Mouse (Mus musculus): ENCODE results near the gene Hdgfl2. TPM values are rescaled to one million over a fixed set of nuclear protein-coding genes. Genes with fewer than 3 reads are reported as not detected.

Gene Hdgfl2
- polyA plus RNA-seq, 1 experiment from 2014 or later = 121 TPM

DNA sequence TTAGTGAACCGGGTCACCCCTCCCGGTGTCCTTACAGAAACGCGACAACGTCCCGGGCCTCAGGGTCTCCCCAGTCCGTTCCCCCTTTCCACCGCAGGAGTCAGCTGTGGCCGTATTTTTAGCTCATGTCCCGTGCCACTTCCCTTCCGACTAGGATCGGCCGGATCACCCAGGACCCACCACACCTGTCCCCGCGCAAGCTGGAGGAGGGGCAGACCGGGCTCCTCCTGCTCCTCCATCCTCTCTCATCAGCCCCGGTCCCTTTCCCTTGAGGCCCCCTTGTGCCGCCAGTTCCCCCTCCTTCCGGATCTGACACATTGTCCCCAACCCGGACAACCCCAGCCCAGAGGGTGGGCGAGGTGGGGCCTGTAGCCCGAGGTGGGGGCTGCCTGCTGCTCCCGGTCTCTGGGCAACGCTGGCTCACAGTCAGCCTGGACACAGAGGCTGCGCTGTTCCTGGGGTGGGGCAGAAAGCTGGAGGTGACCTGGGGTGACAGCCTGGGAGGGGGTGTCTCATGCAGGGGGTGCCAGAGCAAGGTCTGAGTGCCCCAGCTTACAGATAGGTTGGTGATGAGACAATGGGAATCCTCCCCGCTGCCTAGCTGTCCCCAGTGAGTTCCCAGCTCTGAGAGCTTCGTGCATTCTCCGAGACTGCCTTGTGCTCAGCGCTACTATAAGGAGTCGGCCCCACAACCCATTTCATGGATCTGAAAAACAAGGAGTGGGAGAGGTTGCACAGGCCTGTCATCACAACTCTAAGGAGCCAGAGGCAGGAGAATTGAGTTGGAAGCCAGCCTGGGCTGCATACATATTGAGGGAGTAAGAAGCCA is 69.6 kb downstream of the Hdgfl2 start:
- Histone ChIP-seq H3K9ac (ENCODE audit: low read length) (peak overlapping the region; percentile 52), H3K4me3 (ENCODE audit: low read depth, low read length) (peak overlapping the region; percentile 15), H3K36me3 (ENCODE audit: control insufficient read depth, insufficient read depth, low read length) (no peaks in the 10 kb centered on the region), H3K27ac (ENCODE audit: low read depth, low read length) (no peak overlapping the region), H3K4me2 (peak overlapping the region; percentile 43), H3K27me3 (ENCODE audit: control insufficient read depth, insufficient read depth, low read length) (peaks cover 20% of the 10 kb centered on the region), H3K4me1 (ENCODE audit: control insufficient read depth, insufficient read depth, low read length) (peaks cover 7% of the 10 kb centered on the region), H3K9me3 (ENCODE audit: control insufficient read depth, low read length) (no peaks in the 10 kb centered on the region)
- DNase-seq (ENCODE audit: low spot score, missing footprints) (peak; percentile 88), ATAC-seq (ENCODE audit: low FRiP score) (peak; percentile 35; the same call in 1 of the 2 replicates)
- 2% methylated on average over 30 of the region's 30 CpGs for WGBS

DNA sequence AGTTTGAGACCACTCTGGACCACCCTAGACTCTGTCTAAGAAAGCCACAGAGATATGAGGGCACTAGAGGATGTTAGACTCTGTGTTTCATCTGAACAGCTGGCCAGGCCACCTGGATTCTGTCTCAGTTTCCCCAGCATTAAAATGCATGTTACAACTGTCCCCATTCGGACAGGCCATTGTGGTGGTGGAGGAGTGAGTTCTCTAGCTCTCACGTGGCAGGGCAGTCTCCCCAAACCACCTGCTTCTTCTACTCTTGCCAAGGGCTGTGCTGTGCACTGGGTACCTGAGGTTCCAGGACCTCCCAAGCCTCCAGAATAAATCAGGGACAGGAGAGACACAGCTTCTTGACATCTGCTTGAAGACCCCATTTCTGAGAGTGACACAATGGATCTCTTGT is 70.5 kb downstream of the Hdgfl2 start:
- H3K4me3 ChIP-seq (ENCODE audit: low read depth, low read length) = no peak overlapping the region
- H3K4me2 ChIP-seq = no peak overlapping the region
- H3K4me1 ChIP-seq (ENCODE audit: control insufficient read depth, insufficient read depth, low read length) = peaks cover 7% of the 10 kb centered on the region
- H3K27ac ChIP-seq (ENCODE audit: low read depth, low read length) = no peak overlapping the region
- no peak overlapping the region for H3K9ac ChIP-seq (ENCODE audit: low read length)
- DNase-seq (ENCODE audit: low spot score, missing footprints) = no peak
- H3K36me3 ChIP-seq (ENCODE audit: control insufficient read depth, insufficient read depth, low read length) = no peaks in the 10 kb centered on the region
- peaks cover 20% of the 10 kb centered on the region for H3K27me3 ChIP-seq (ENCODE audit: control insufficient read depth, insufficient read depth, low read length)
- H3K9me3 ChIP-seq (ENCODE audit: control insufficient read depth, low read length) = no peaks in the 10 kb centered on the region
- ATAC-seq (ENCODE audit: low FRiP score) = no peak
- WGBS = 43% methylated on average over 2 of the region's 2 CpGs

Other genes with a start within 250 kb of the Hdgfl2 start
- gene Zfp119a, start 200.7 kb upstream of the Hdgfl2 start, polyA plus RNA-seq (2014; fragmentation: Nextera tagmentation; extraction: Ambion mirVana) = 9.2 TPM in 2 replicates
- gene Zfp959, start 187.5 kb upstream of the Hdgfl2 start, polyA plus RNA-seq (2014; fragmentation: Nextera tagmentation; extraction: Ambion mirVana) = 12.9 and 14.0 TPM in 2 replicates
- gene Zfp119b, start 130.1 kb upstream of the Hdgfl2 start, polyA plus RNA-seq (2014; fragmentation: Nextera tagmentation; extraction: Ambion mirVana) = 6.3 and 6.7 TPM in 2 replicates
- gene Ebi3, start 127.0 kb upstream of the Hdgfl2 start, polyA plus RNA-seq (2014; fragmentation: Nextera tagmentation; extraction: Ambion mirVana) = 2.1 and 2.7 TPM in 2 replicates
- 21.3 and 24.4 TPM in 2 replicates for gene Yju2, start 120.5 kb upstream of the Hdgfl2 start, polyA plus RNA-seq (2014; fragmentation: Nextera tagmentation; extraction: Ambion mirVana)
- 81.9 and 89.1 TPM in 2 replicates for gene Shd, start 109.2 kb upstream of the Hdgfl2 start, polyA plus RNA-seq (2014; fragmentation: Nextera tagmentation; extraction: Ambion mirVana)
- 61.2 and 65.6 TPM in 2 replicates for gene Fsd1, start 93.1 kb upstream of the Hdgfl2 start, polyA plus RNA-seq (2014; fragmentation: Nextera tagmentation; extraction: Ambion mirVana)
- 3.6 and 4.5 TPM in 2 replicates for gene Stap2, start 74.0 kb upstream of the Hdgfl2 start, polyA plus RNA-seq (2014; fragmentation: Nextera tagmentation; extraction: Ambion mirVana)
- 146 and 158 TPM in 2 replicates for gene Mpnd, start 73.9 kb upstream of the Hdgfl2 start, polyA plus RNA-seq (2014; fragmentation: Nextera tagmentation; extraction: Ambion mirVana)
- 106 and 118 TPM in 2 replicates for gene Sh3gl1, start 43.0 kb upstream of the Hdgfl2 start, polyA plus RNA-seq (2014; fragmentation: Nextera tagmentation; extraction: Ambion mirVana)
- 20.7 and 24.7 TPM in 2 replicates for gene Chaf1a, start 39.2 kb upstream of the Hdgfl2 start, polyA plus RNA-seq (2014; fragmentation: Nextera tagmentation; extraction: Ambion mirVana)
- 43.2 and 48.4 TPM in 2 replicates for gene Ubxn6, start 4.6 kb upstream of the Hdgfl2 start, polyA plus RNA-seq (2014; fragmentation: Nextera tagmentation; extraction: Ambion mirVana)
- gene Plin4, start 30.2 kb downstream of the Hdgfl2 start, polyA plus RNA-seq (2014; fragmentation: Nextera tagmentation; extraction: Ambion mirVana) = 0.05 and 0.07 TPM in 2 replicates
- gene Plin5, start 38.0 kb downstream of the Hdgfl2 start, polyA plus RNA-seq (2014; fragmentation: Nextera tagmentation; extraction: Ambion mirVana) = 0.07 TPM in 1 of 2 replicates, not detected in the other
- gene Lrg1, start 42.4 kb downstream of the Hdgfl2 start, polyA plus RNA-seq (2014; fragmentation: Nextera tagmentation; extraction: Ambion mirVana) = 0.15 TPM in 1 of 2 replicates, not detected in the other
- 1.9 TPM in 2 replicates for gene Sema6b, start 60.7 kb downstream of the Hdgfl2 start, polyA plus RNA-seq (2014; fragmentation: Nextera tagmentation; extraction: Ambion mirVana)
- 5.8 and 7.7 TPM in 2 replicates for gene Tnfaip8l1, start 82.8 kb downstream of the Hdgfl2 start, polyA plus RNA-seq (2014; fragmentation: Nextera tagmentation; extraction: Ambion mirVana)
- gene Mydgf, start 104.3 kb downstream of the Hdgfl2 start, polyA plus RNA-seq (2014; fragmentation: Nextera tagmentation; extraction: Ambion mirVana) = 52.3 and 57.7 TPM in 2 replicates
- gene Dpp9, start 139.3 kb downstream of the Hdgfl2 start, polyA plus RNA-seq (2014; fragmentation: Nextera tagmentation; extraction: Ambion mirVana) = 29.5 and 33.8 TPM in 2 replicates
- 12.6 and 12.7 TPM in 2 replicates for gene Fem1a, start 177.2 kb downstream of the Hdgfl2 start, polyA plus RNA-seq (2014; fragmentation: Nextera tagmentation; extraction: Ambion mirVana)
- gene Ticam1, start 197.2 kb downstream of the Hdgfl2 start, polyA plus RNA-seq (2014; fragmentation: Nextera tagmentation; extraction: Ambion mirVana) = 1.7 and 2.6 TPM in 2 replicates
- 27.5 and 34.0 TPM in 2 replicates for gene Plin3, start 213.2 kb downstream of the Hdgfl2 start, polyA plus RNA-seq (2014; fragmentation: Nextera tagmentation; extraction: Ambion mirVana)
- gene Arrdc5, start 220.7 kb downstream of the Hdgfl2 start, polyA plus RNA-seq (2014; fragmentation: Nextera tagmentation; extraction: Ambion mirVana) = not detected in 2 replicates
- 123 and 138 TPM in 2 replicates for gene Uhrf1, start 223.7 kb downstream of the Hdgfl2 start, polyA plus RNA-seq (2014; fragmentation: Nextera tagmentation; extraction: Ambion mirVana)
- gene Kdm4b, start 246.4 kb downstream of the Hdgfl2 start, polyA plus RNA-seq (2014; fragmentation: Nextera tagmentation; extraction: Ambion mirVana) = 33.3 and 39.6 TPM in 2 replicates